Comparison of ENCODE assay signal across 26 mouse cellular contexts in the genomic region with DNA sequence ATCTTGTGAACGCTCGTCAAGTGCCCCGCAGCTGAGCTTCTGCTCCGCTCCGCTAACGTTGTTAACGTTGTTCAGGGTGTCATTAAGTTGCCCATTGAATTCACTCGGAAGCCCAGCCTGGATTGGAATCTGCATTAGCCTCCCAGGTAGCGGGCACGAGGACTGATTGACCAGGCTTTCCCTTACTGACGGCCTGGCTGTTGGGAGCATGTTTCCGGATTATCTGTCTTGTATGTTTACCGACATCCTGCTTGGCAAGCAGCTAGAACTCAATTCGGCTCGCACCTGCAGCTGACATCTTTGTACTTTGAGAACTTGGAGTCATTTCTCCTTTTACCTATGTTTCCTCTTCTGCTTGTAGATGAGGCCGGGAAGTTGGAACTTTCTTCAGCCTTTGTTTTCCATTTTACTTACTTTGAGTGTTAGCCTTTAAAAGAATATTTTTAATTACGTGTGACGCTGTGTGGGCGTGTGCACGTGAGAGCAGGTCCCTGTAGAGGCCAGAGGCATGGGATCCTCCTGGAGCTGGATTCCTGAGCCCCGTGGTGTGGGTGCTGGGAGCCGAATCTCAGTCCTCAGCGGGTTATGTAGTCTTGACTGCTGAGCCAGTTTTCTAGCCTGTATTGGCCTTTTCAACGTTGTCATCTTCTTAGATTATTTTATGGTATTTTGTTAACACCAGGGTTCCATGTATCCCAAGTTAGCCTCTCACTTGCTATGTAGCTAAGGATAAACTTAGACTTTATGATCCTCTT. TPM values are rescaled to one million over a fixed set of nuclear protein-coding genes. Genes with fewer than 3 reads are reported as not detected.
DNase-seq lines count a peak whose midpoint lies in the region; ATAC-seq and TF ChIP-seq lines count a peak whose summit lies in the region.
"Had no signal": no experiment of that assay in that cellular context is flagged by ENCODE, and none has a peak within 500 bp of the region (broad histone marks: within the 10 kb centered on the region; RNA-seq: fewer than 3 reads in every experiment).

No protein-coding gene starts in this region.

- H3K4me1 ChIP-seq in erythroblast, embryonic 14.5 days (ENCODE audit: control insufficient read depth) = peaks cover 30% of the 10 kb centered on the region
- H3K4me1 ChIP-seq in liver, adult 2 months (ENCODE audit: control insufficient read depth, insufficient read depth, low read length) = peaks cover 9% of the 10 kb centered on the region
- H3K4me1 ChIP-seq in bone marrow macrophage, adult 2 months (ENCODE audit: control insufficient read depth, insufficient read depth, low read length) = peaks cover 18% of the 10 kb centered on the region
- peaks cover 19% of the 10 kb centered on the region for H3K4me1 ChIP-seq in liver, embryonic 16.5 days (ENCODE audit: control insufficient read depth, low read depth, low read length)
- no peaks in the 10 kb centered on the region for H3K4me1 ChIP-seq in intestine, postnatal 0 days (replicated peaks; ENCODE audit: control insufficient read depth, insufficient read depth, low read length)

- H3K79me2 ChIP-seq in liver, adult 2 months (ENCODE audit: control insufficient read depth, insufficient read depth, low read length) = peaks cover 21% of the 10 kb centered on the region; the same call in 1 of the 2 replicates

- H3K9me3 ChIP-seq in erythroblast, embryonic 14.5 days (ENCODE audit: control insufficient read depth, low read length) = no peaks in the 10 kb centered on the region
- no peaks in the 10 kb centered on the region for H3K9me3 ChIP-seq in liver, embryonic 16.5 days (replicated peaks; ENCODE audit: control insufficient read depth, low read length)
- H3K9me3 ChIP-seq in intestine, postnatal 0 days (ENCODE audit: control insufficient read depth) = no peaks in the 10 kb centered on the region
- H3K9me3 ChIP-seq: forebrain, embryonic 15.5 days; heart, embryonic 15.5 days; limb, embryonic 13.5 days; lung, embryonic 15.5 days; midbrain, embryonic 10.5 days; neural tube, embryonic 13.5 days had no signal

- DNase-seq in liver, adult 2 months (ENCODE audit: extremely low read depth, low read depth, low spot score) = peak; percentile 60
- no peak for DNase-seq in liver
- no peak for DNase-seq in embryo, embryonic 11 days
- DNase-seq: adrenal gland, postnatal 36 days; cerebellum, adult 11-12 months; cerebellum, postnatal 10 days; kidney, adult 11 months; kidney, postnatal 4 days; lung, postnatal 4 days; retina, postnatal 1 day; right cerebral cortex, postnatal 25 days; spleen, adult 18-20 months; thymus, adult 18-20 months had no signal

- WGBS in liver, adult 2 months = 65% methylated on average over 24 of the region's 24 CpGs
- WGBS in liver, embryonic 16.5 days (ENCODE audit: insufficient replicate concordance) = 87% methylated on average over 24 of the region's 24 CpGs
- 87% methylated on average over 24 of the region's 24 CpGs for WGBS in intestine, postnatal 0 days

- no peak overlapping the region for H3K27ac ChIP-seq in liver, adult 2 months (replicated peaks; ENCODE audit: insufficient read depth, low read depth, low read length)
- peak overlapping the region; percentile 39; the same call in 1 of the 2 replicates for H3K27ac ChIP-seq in bone marrow macrophage, adult 2 months (ENCODE audit: insufficient read depth, low read depth, low read length)
- peak overlapping the region; percentile 99 for H3K27ac ChIP-seq in liver, embryonic 16.5 days (ENCODE audit: low read length)
- H3K27ac ChIP-seq in intestine, postnatal 0 days (ENCODE audit: low read depth, low read length) = no peak overlapping the region
- H3K27ac ChIP-seq: forebrain, embryonic 15.5 days; heart, embryonic 15.5 days; limb, embryonic 13.5 days; lung, embryonic 15.5 days; midbrain, embryonic 10.5 days; neural tube, embryonic 13.5 days had no signal

- TF ChIP-seq CTCF in liver, adult 2 months (IDR thresholded peaks at IDR 0.05; ENCODE audit: low read depth, low read length) = no peak
- no peak for TF ChIP-seq CTCF in bone marrow macrophage, adult 2 months (IDR thresholded peaks at IDR 0.05; ENCODE audit: low read depth, low read length)
- no peak for TF ChIP-seq CTCF in intestine, postnatal 0 days (IDR thresholded peaks at IDR 0.05; ENCODE audit: low read depth)

- H3K36me3 ChIP-seq in erythroblast, embryonic 14.5 days (ENCODE audit: control insufficient read depth) = peaks cover 26% of the 10 kb centered on the region
- H3K36me3 ChIP-seq in liver, adult 2 months (ENCODE audit: control insufficient read depth, insufficient read depth, low read length) = no peaks in the 10 kb centered on the region
- peaks cover 3% of the 10 kb centered on the region for H3K36me3 ChIP-seq in liver, embryonic 16.5 days (ENCODE audit: control insufficient read depth, insufficient read depth)
- no peaks in the 10 kb centered on the region for H3K36me3 ChIP-seq in intestine, postnatal 0 days (ENCODE audit: control insufficient read depth, insufficient read depth)
- H3K36me3 ChIP-seq: forebrain, embryonic 15.5 days; heart, embryonic 15.5 days; limb, embryonic 13.5 days; lung, embryonic 15.5 days; midbrain, embryonic 10.5 days; neural tube, embryonic 13.5 days had no signal

- H3K4me3 ChIP-seq in erythroblast, embryonic 14.5 days (replicated peaks) = peak overlapping the region; percentile 87
- no peak overlapping the region for H3K4me3 ChIP-seq in liver, adult 2 months (ENCODE audit: insufficient read depth, low read depth, low read length)
- peak overlapping the region; percentile 35 for H3K4me3 ChIP-seq in bone marrow macrophage, adult 2 months (ENCODE audit: insufficient read depth, low read length)
- peak overlapping the region; percentile 92 for H3K4me3 ChIP-seq in liver, embryonic 16.5 days (ENCODE audit: low read depth, low read length)
- H3K4me3 ChIP-seq in intestine, postnatal 0 days (ENCODE audit: low read depth, low read length) = no peak overlapping the region
- H3K4me3 ChIP-seq: forebrain, embryonic 15.5 days; limb, embryonic 13.5 days; myocyte; neural tube, embryonic 13.5 days had no signal

- ATAC-seq in erythroblast, adult 5-6 weeks (replicated peaks; ENCODE audit: low FRiP score, poor library complexity, severe bottlenecking) = no peak
- ATAC-seq in liver, embryonic 16.5 days (ENCODE audit: low read depth) = no peak
- no peak for ATAC-seq in intestine, postnatal 0 days
- ATAC-seq: forebrain, embryonic 15.5 days; midbrain, embryonic 16.5 days had no signal

- H3K27me3 ChIP-seq in erythroblast, embryonic 14.5 days (ENCODE audit: control insufficient read depth) = no peaks in the 10 kb centered on the region
- H3K27me3 ChIP-seq in liver, adult 2 months (ENCODE audit: control insufficient read depth, insufficient read depth, low read length) = no peaks in the 10 kb centered on the region
- H3K27me3 ChIP-seq in liver, embryonic 16.5 days (ENCODE audit: control insufficient read depth, insufficient read depth, low read depth, low read length) = no peaks in the 10 kb centered on the region
- no peaks in the 10 kb centered on the region for H3K27me3 ChIP-seq in intestine, postnatal 0 days (replicated peaks; ENCODE audit: control insufficient read depth, insufficient read depth, low read length)
- H3K27me3 ChIP-seq: forebrain, embryonic 15.5 days; heart, embryonic 15.5 days; limb, embryonic 13.5 days; lung, embryonic 15.5 days; neural tube, embryonic 13.5 days had no signal

- H3K4me2 ChIP-seq in liver, embryonic 16.5 days (ENCODE audit: low read depth, low read length) = peak overlapping the region; percentile 79
- H3K4me2 ChIP-seq in intestine, postnatal 0 days (replicated peaks; ENCODE audit: low read depth) = no peak overlapping the region
- H3K4me2 ChIP-seq: forebrain, embryonic 15.5 days had no signal

- no peak for TF ChIP-seq POLR2A in liver, adult 2 months (IDR thresholded peaks at IDR 0.05; ENCODE audit: extremely low read depth, insufficient read depth, low read length)
- no peak for TF ChIP-seq POLR2A in bone marrow macrophage, adult 2 months (IDR thresholded peaks at IDR 0.05; ENCODE audit: borderline replicate concordance, low read depth, low read length)

- no peak overlapping the region for H3K9ac ChIP-seq in liver, adult 2 months (ENCODE audit: low read depth, low read length)
- H3K9ac ChIP-seq in liver, embryonic 16.5 days (ENCODE audit: low read depth, low read length) = peak overlapping the region; percentile 98
- no peak overlapping the region for H3K9ac ChIP-seq in intestine, postnatal 0 days (ENCODE audit: low read depth, low read length)
- H3K9ac ChIP-seq: forebrain, embryonic 15.5 days; heart, embryonic 15.5 days; lung, embryonic 15.5 days; neural tube, embryonic 13.5 days had no signal

RNA-seq across cellular contexts. Expression of a gene that starts 2.5 kb away (rescaled TPM):
- polyA plus RNA-seq in erythroblast, embryonic 14.5 days (2012) = 14.4 and 16.3 TPM in 2 replicates
- 338 and 412 TPM in 2 replicates for total RNA-seq in erythroblast, adult 5-6 weeks (2015; ENCODE audit: low replicate concordance)
- total RNA-seq in erythroblast, adult 5-6 weeks (2017; ENCODE audit: low replicate concordance) = 746 and 827 TPM in 2 replicates
- total RNA-seq in liver, adult 2 months (2014; rRNA removed) = 11.1 and 13.2 TPM in 2 replicates
- 13.1 and 14.0 TPM in 2 replicates for polyA plus RNA-seq in liver, adult 2 months (2012; rRNA removed)
- 46.6 and 47.6 TPM in 2 replicates for polyA plus RNA-seq in bone marrow macrophage, adult 2 months (2012; ENCODE audit: insufficient read depth, insufficient read length, missing spikeins)
- 115 and 119 TPM in 2 replicates for polyA plus RNA-seq in liver, embryonic 16.5 days (2015; fragmentation: Nextera tagmentation; extraction: Ambion mirVana)
- 24.1 and 25.2 TPM in 2 replicates for polyA plus RNA-seq in intestine, postnatal 0 days (2015; fragmentation: Nextera tagmentation; extraction: Ambion mirVana)

Comparison
In these comparisons a context has a peak if more than half of its experiments do, and no peak if none do; other contexts are left out.
1. H3K4me3 ChIP-seq: peak in erythroblast, embryonic 14.5 days (single experiment), bone marrow macrophage, adult 2 months (single experiment) and liver, embryonic 16.5 days (single experiment); none in liver, adult 2 months (single experiment) and intestine, postnatal 0 days (single experiment).
2. H3K27ac ChIP-seq: peak in bone marrow macrophage, adult 2 months (single experiment) and liver, embryonic 16.5 days (single experiment); none in liver, adult 2 months (single experiment) and intestine, postnatal 0 days (single experiment).